Comparison of ENCODE assay signal across 21 mouse cellular contexts in genomic region chr7:135021544-135022100, GRCm38 (mm10).
DNase-seq lines count a peak whose midpoint lies in the region; ATAC-seq and TF ChIP-seq lines count a peak whose summit lies in the region.
"Had no signal": no experiment of that assay in that cellular context is flagged by ENCODE, and none has a peak within 500 bp of the region (broad histone marks: within the 10 kb centered on the region; RNA-seq: fewer than 3 reads in every experiment).

No protein-coding gene starts in this region.

- H3K9ac ChIP-seq in forebrain, embryonic 11.5 days (ENCODE audit: low read length), result no peak overlapping the region
- no peak overlapping the region for H3K9ac ChIP-seq in forebrain, embryonic 16.5 days (replicated peaks; ENCODE audit: low read depth, low read length)
- no peak overlapping the region for H3K9ac ChIP-seq in liver, adult 2 months (ENCODE audit: low read depth, low read length)
- H3K9ac ChIP-seq: embryonic facial prominence, embryonic 15.5 days; heart, embryonic 15.5 days; hindbrain, embryonic 14.5 days had no signal

- TF ChIP-seq CTCF in liver, adult 2 months (IDR thresholded peaks at IDR 0.05; ENCODE audit: low read depth, low read length), result no peak
- TF ChIP-seq CTCF in brain, embryonic 14.5 days (IDR thresholded peaks at IDR 0.05; ENCODE audit: borderline replicate concordance, extremely low read depth, insufficient read depth, insufficient read length), result no peak

- H3K4me2 ChIP-seq in forebrain, embryonic 11.5 days (ENCODE audit: low read depth, low read length, severe bottlenecking), result no peak overlapping the region
- H3K4me2 ChIP-seq in forebrain, embryonic 16.5 days (ENCODE audit: low read length), result no peak overlapping the region
- H3K4me2 ChIP-seq: embryonic facial prominence, embryonic 15.5 days; heart, embryonic 11.5 days; heart, embryonic 15.5 days; hindbrain, embryonic 14.5 days had no signal

- no peak for TF ChIP-seq POLR2A in liver, adult 2 months (IDR thresholded peaks at IDR 0.05; ENCODE audit: extremely low read depth, insufficient read depth, low read length)
- TF ChIP-seq POLR2A in brain, embryonic 14.5 days (IDR thresholded peaks at IDR 0.05; ENCODE audit: borderline replicate concordance, extremely low read depth, insufficient read depth, insufficient read length, poor library complexity, severe bottlenecking), result no peak

- no peaks in the 10 kb centered on the region for H3K36me3 ChIP-seq in forebrain, embryonic 11.5 days (ENCODE audit: control insufficient read depth, insufficient read depth, low read length)
- no peaks in the 10 kb centered on the region for H3K36me3 ChIP-seq in forebrain, embryonic 16.5 days (ENCODE audit: control insufficient read depth, insufficient read depth)
- H3K36me3 ChIP-seq in liver, adult 2 months (ENCODE audit: control insufficient read depth, insufficient read depth, low read length), result no peaks in the 10 kb centered on the region
- H3K36me3 ChIP-seq: embryonic facial prominence, embryonic 15.5 days; forebrain, embryonic 10.5 days; heart, embryonic 15.5 days had no signal

- 91% methylated on average over 9 of the region's 9 CpGs for WGBS in forebrain, embryonic 11.5 days
- 57% methylated on average over 9 of the region's 9 CpGs for WGBS in forebrain, embryonic 16.5 days
- WGBS in liver, adult 2 months, result 43% methylated on average over 9 of the region's 9 CpGs

- peak; percentile 16 for DNase-seq in forebrain, embryonic 11.5 days (ENCODE audit: low spot score)
- DNase-seq in heart, postnatal 10 days, result peak; percentile 7 to 8
- DNase-seq in heart, postnatal 25 days (ENCODE audit: low spot score), result no peak
- DNase-seq in liver, adult 2 months (ENCODE audit: extremely low read depth, low read depth, low spot score), result peak; percentile 63
- DNase-seq in liver, result no peak
- DNase-seq in brain, embryonic 14.5 days (ENCODE audit: low read depth), result peak; percentile 49
- no peak for DNase-seq in neural tube, embryonic 10.5 days (ENCODE audit: extremely low spot score, low spot score)
- DNase-seq: adrenal gland, postnatal 10 days; cerebellum, adult 18-20 months; cerebellum, adult 9-11 months; cerebellum, postnatal 36 days; gastrocnemius, postnatal 36 days; heart, adult 2 months had no signal

- no peaks in the 10 kb centered on the region for H3K4me1 ChIP-seq in forebrain, embryonic 11.5 days (replicated peaks; ENCODE audit: control insufficient read depth, insufficient read depth, low read length)
- H3K4me1 ChIP-seq in forebrain, embryonic 16.5 days (replicated peaks; ENCODE audit: control insufficient read depth, insufficient read depth, low read length), result no peaks in the 10 kb centered on the region; the same call in 1 of the 2 replicates
- peaks cover 3% of the 10 kb centered on the region; the same call in 1 of the 2 replicates for H3K4me1 ChIP-seq in liver, adult 2 months (ENCODE audit: control insufficient read depth, insufficient read depth, low read length)

- intact Hi-C loops in heart, postnatal 10 days (cut with DNase I), result no loop called here
- intact Hi-C loops in heart, postnatal 25 days (cut with DNase I), result no loop called here

- no peaks in the 10 kb centered on the region for H3K27me3 ChIP-seq in forebrain, embryonic 11.5 days (ENCODE audit: control insufficient read depth, insufficient read depth, low read length)
- H3K27me3 ChIP-seq in forebrain, embryonic 16.5 days (replicated peaks; ENCODE audit: control insufficient read depth, insufficient read depth, low read length), result no peaks in the 10 kb centered on the region
- no peaks in the 10 kb centered on the region for H3K27me3 ChIP-seq in liver, adult 2 months (ENCODE audit: control insufficient read depth, insufficient read depth, low read length)
- H3K27me3 ChIP-seq: embryonic facial prominence, embryonic 15.5 days; heart, embryonic 15.5 days had no signal

- H3K27ac ChIP-seq in forebrain, embryonic 11.5 days (ENCODE audit: low read depth, low read length), result no peak overlapping the region
- no peak overlapping the region for H3K27ac ChIP-seq in forebrain, embryonic 16.5 days (ENCODE audit: low read length)
- H3K27ac ChIP-seq in liver, adult 2 months (replicated peaks; ENCODE audit: insufficient read depth, low read depth, low read length), result no peak overlapping the region
- H3K27ac ChIP-seq: embryonic facial prominence, embryonic 15.5 days; forebrain, embryonic 10.5 days; heart, adult 2 months; heart, embryonic 15.5 days; hindbrain, embryonic 14.5 days had no signal

- no peak for ATAC-seq in forebrain, embryonic 11.5 days (replicated peaks; ENCODE audit: low FRiP score)
- ATAC-seq in forebrain, embryonic 16.5 days, result no peak
- ATAC-seq: intestine, embryonic 16.5 days had no signal

- no peak overlapping the region for H3K4me3 ChIP-seq in forebrain, embryonic 11.5 days (ENCODE audit: low read depth, low read length)
- H3K4me3 ChIP-seq in forebrain, embryonic 16.5 days (replicated peaks; ENCODE audit: low read length), result no peak overlapping the region
- no peak overlapping the region for H3K4me3 ChIP-seq in liver, adult 2 months (ENCODE audit: insufficient read depth, low read depth, low read length)
- H3K4me3 ChIP-seq: embryonic facial prominence, embryonic 15.5 days; erythroblast, embryonic 14.5 days; forebrain, embryonic 10.5 days; heart, adult 2 months; heart, embryonic 15.5 days had no signal

- no peaks in the 10 kb centered on the region for H3K79me2 ChIP-seq in liver, adult 2 months (ENCODE audit: control insufficient read depth, insufficient read depth, low read length)

- H3K9me3 ChIP-seq in forebrain, embryonic 11.5 days (ENCODE audit: control insufficient read depth, low read length), result no peaks in the 10 kb centered on the region
- H3K9me3 ChIP-seq in forebrain, embryonic 16.5 days (ENCODE audit: control insufficient read depth, low read length), result no peaks in the 10 kb centered on the region
- H3K9me3 ChIP-seq: embryonic facial prominence, embryonic 15.5 days; forebrain, embryonic 10.5 days; heart, embryonic 15.5 days had no signal

Comparison
In these comparisons a context has a peak if more than half of its experiments do, and no peak if none do; other contexts are left out.
1. DNase-seq: peak in forebrain, embryonic 11.5 days (single experiment), heart, postnatal 10 days (2 of 2), liver, adult 2 months (single experiment) and brain, embryonic 14.5 days (single experiment); none in heart, postnatal 25 days (single experiment), liver (single experiment) and neural tube, embryonic 10.5 days (single experiment).